In genomic region chr19:58065001-58065314, GRCm38 (mm10) we compare ENCODE assay signal across 14 mouse cellular contexts.
A peak's percentile ranks its signal among the peaks of the same experiment; 100 is the strongest.
DNase-seq lines count a peak whose midpoint lies in the region; ATAC-seq and TF ChIP-seq lines count a peak whose summit lies in the region.
"Had no signal": no experiment of that assay in that cellular context is flagged by ENCODE, and none has a peak within 500 bp of the region (broad histone marks: within the 10 kb centered on the region; RNA-seq: fewer than 3 reads in every experiment).

No protein-coding gene starts in this region.

- no peak overlapping the region for H3K4me2 ChIP-seq in midbrain, embryonic 11.5 days
- H3K4me2 ChIP-seq: intestine, embryonic 15.5 days; limb, embryonic 13.5 days; stomach, embryonic 15.5 days had no signal

- no peaks in the 10 kb centered on the region for H3K79me2 ChIP-seq in macrophage (ENCODE audit: inconsistent target)

- H3K9me3 ChIP-seq in heart, embryonic 10.5 days: no peaks in the 10 kb centered on the region
- no peaks in the 10 kb centered on the region for H3K9me3 ChIP-seq in E14TG2a.4 (ENCODE audit: low read length)
- no peaks in the 10 kb centered on the region for H3K9me3 ChIP-seq in midbrain, embryonic 11.5 days (ENCODE audit: control insufficient read depth, low read length)
- H3K9me3 ChIP-seq: intestine, embryonic 15.5 days; limb, embryonic 13.5 days; stomach, embryonic 15.5 days had no signal

- H3K4me3 ChIP-seq in heart, embryonic 10.5 days: peak overlapping the region; percentile 40
- peak overlapping the region; percentile 4; the same call in 1 of the 2 replicates for H3K4me3 ChIP-seq in E14TG2a.4 (replicated peaks; ENCODE audit: low read length)
- no peak overlapping the region for H3K4me3 ChIP-seq in macrophage (ENCODE audit: inconsistent target)
- H3K4me3 ChIP-seq in midbrain, embryonic 11.5 days (ENCODE audit: low read depth, low read length): no peak overlapping the region
- H3K4me3 ChIP-seq: intestine, embryonic 15.5 days; limb, embryonic 13.5 days; stomach, embryonic 15.5 days had no signal

- 27% methylated on average over 5 of the region's 5 CpGs for WGBS in heart, embryonic 10.5 days
- WGBS in macrophage (ENCODE audit: missing documents): 32% methylated on average over 5 of the region's 5 CpGs
- WGBS in midbrain, embryonic 11.5 days: 86% methylated on average over 5 of the region's 5 CpGs

- peak overlapping the region; percentile 81 for H3K27ac ChIP-seq in heart, embryonic 10.5 days
- 0 out of 2 replicates have a peak overlapping the region, but pooled peaks have one; percentile 7 for H3K27ac ChIP-seq in macrophage
- H3K27ac ChIP-seq in midbrain, embryonic 11.5 days (ENCODE audit: low read depth, low read length): no peak overlapping the region
- H3K27ac ChIP-seq: intestine, embryonic 15.5 days; limb, embryonic 13.5 days; stomach, embryonic 15.5 days had no signal

- DNase-seq in heart, embryonic 10.5 days (ENCODE audit: low spot score): no peak
- DNase-seq in heart, postnatal 4 days: no peak
- peak; percentile 14 for DNase-seq in induced T-regulatory cell, adult 2 months (ENCODE audit: low read depth)
- no peak for DNase-seq in midbrain, embryonic 11.5 days (ENCODE audit: low spot score, missing footprints)
- DNase-seq: cerebellum, adult 11-12 months; retina, postnatal 1 day had no signal

- no peaks in the 10 kb centered on the region for H3K36me3 ChIP-seq in heart, embryonic 10.5 days
- H3K36me3 ChIP-seq in E14TG2a.4 (ENCODE audit: insufficient read depth, low read length) (no peaks in the 10 kb centered on the region), macrophage (ENCODE audit: inconsistent target) (no peaks in the 10 kb centered on the region)
- no peaks in the 10 kb centered on the region for H3K36me3 ChIP-seq in midbrain, embryonic 11.5 days (ENCODE audit: control insufficient read depth, insufficient read depth, low read length)
- H3K36me3 ChIP-seq: stomach, embryonic 15.5 days had no signal

- no peak for ATAC-seq in erythroblast, adult 5-6 weeks (replicated peaks; ENCODE audit: low FRiP score, poor library complexity, severe bottlenecking)
- no peak for ATAC-seq in midbrain, embryonic 11.5 days (ENCODE audit: low FRiP score)
- ATAC-seq in inflammation-experienced regulatory T-cells, adult 6 months: no peak
- ATAC-seq: activated CD4-positive, CD25-positive, alpha-beta regulatory T cell, adult 4 months; intestine, embryonic 15.5 days had no signal

- H3K27me3 ChIP-seq in heart, embryonic 10.5 days (ENCODE audit: insufficient read depth, poor library complexity, severe bottlenecking): no peaks in the 10 kb centered on the region
- no peaks in the 10 kb centered on the region for H3K27me3 ChIP-seq in E14TG2a.4 (ENCODE audit: insufficient read depth, low read length)
- H3K27me3 ChIP-seq in midbrain, embryonic 11.5 days (ENCODE audit: control insufficient read depth, insufficient read depth, low read length): no peaks in the 10 kb centered on the region
- H3K27me3 ChIP-seq: intestine, embryonic 15.5 days; stomach, embryonic 15.5 days had no signal

- H3K4me1 ChIP-seq in heart, embryonic 10.5 days: peaks cover 46% of the 10 kb centered on the region
- H3K4me1 ChIP-seq in E14TG2a.4 (replicated peaks; ENCODE audit: low read depth, low read length): peaks cover 48% of the 10 kb centered on the region
- peaks cover 14% of the 10 kb centered on the region for H3K4me1 ChIP-seq in midbrain, embryonic 11.5 days (ENCODE audit: control insufficient read depth, insufficient read depth, low read length)

- no peak for TF ChIP-seq CTCF in E14TG2a.4 (conservative IDR thresholded peaks at IDR 0.05; ENCODE audit: low read length)

- H3K9ac ChIP-seq in midbrain, embryonic 11.5 days (ENCODE audit: low read length): no peak overlapping the region
- H3K9ac ChIP-seq: intestine, embryonic 15.5 days; limb, embryonic 13.5 days; stomach, embryonic 15.5 days had no signal

Comparison
In these comparisons a context has a peak if more than half of its experiments do, and no peak if none do; other contexts are left out.
1. H3K4me3 ChIP-seq: peak in heart, embryonic 10.5 days (single experiment) and E14TG2a.4 (single experiment); none in macrophage (single experiment) and midbrain, embryonic 11.5 days (single experiment).